Mouse (Mus musculus): ENCODE measurements around the gene Olfr1234.

Olfr1234 gene

DNA sequence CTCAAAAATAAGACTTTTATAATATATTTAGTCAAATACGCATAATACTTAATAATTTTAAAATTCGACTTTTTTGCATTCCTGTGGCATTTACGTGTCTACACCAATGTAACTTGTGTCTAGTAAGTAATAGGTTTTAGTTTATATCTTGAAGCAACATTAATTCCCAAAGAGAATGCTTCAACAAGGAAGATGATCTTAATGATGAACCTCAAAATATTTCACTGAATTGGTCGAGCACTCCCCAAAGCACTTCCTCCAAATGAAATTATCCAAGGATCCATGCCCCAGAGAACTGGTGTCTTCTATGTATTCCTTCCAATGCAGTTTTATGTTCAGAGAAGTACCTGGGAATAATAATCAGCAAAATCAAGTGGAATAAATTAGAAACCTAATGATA lies at the start of gene Olfr1234:
Olfr1234 (minus strand) TSS at position 101 of the 400 bp plus-strand sequence.
- no peak for DNase-seq (ENCODE audit: low read depth, low spot score)

DNA sequence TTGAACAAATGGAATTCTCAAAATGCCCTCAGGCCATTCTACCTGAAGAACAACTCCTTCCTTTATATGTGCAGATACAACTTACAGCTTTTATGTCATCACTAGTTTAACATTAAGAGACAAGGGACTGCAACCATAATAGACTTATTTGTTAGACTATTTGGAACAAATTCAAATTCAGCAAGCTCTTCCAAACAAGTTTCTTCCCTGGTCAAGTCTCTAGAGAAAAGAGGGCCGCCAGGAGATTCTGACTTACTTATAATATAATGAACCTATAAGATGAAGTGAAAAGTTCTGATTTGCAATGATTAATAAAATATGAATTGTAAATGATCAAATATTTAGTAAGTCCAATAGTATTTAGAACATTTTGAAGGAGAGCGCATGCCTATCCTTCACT lies 44.9 kb upstream of the Olfr1234 start, which contains the start of gene Olfr1238:
Olfr1238 (minus strand) TSS at position 101 of the 400 bp plus-strand sequence.
- DNase-seq (ENCODE audit: low read depth, low spot score) = no peak

DNA sequence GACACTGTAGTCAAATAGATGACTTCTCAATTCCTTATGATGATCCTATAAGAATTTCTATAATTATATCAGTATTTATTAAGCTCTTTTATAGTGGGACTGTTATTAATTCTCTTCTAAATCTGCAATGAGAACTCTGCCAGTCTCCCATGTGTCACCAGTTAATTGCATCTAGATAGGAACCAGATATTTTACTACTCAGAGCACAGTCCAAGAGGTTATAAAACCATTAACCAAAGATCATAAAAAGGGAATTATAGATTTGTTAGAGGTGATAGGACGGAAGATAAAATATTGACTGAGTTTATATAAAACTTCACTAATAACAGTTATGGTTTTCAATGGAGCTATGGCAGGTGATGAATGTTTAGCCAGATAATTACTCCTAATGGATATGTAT lies 36.2 kb upstream of the Olfr1234 start:
- no peak for DNase-seq (ENCODE audit: low read depth, low spot score)

DNA sequence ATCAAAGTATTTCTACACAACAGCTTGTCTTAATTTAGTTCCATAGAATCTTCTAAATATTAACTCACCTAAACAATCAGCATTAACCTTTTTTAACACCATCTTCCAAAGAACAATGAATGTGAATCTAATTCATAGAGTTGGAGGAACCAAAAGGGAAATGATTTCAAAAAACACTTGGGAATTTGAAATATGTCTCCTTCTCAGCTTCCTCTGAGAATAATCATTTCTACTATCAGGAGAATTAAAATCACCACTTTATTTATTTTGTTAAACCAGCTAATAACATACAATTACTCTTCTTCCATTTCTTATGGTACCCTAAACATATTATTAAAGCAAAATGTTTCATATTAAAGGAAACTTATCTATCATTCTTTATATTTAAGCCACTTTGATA lies 22.4 kb downstream of the Olfr1234 start, which contains the start of gene Olfr1233:
Olfr1233 (minus strand) TSS at position 101 of the 400 bp plus-strand sequence.
- DNase-seq (ENCODE audit: low read depth, low spot score) = no peak

DNA sequence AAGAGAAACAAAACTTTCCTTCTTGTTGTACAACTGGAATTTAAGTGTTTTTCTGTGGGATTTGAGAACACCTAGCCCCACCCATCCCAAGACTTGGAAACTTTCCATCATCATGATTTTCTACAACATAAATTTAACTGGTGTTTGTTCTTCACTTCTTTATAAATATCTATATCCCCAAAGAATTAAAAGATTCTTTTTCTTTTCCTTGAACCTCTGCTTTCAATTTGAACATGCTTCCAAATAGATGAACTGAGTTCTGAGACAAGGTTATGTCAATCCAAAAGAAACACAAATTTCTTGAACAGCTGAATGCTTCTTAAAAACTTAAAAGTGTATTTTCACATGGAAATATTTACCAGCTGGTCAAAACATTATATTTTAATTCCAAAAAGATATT lies 35.1 kb downstream of the Olfr1234 start, which contains the start of gene Olfr1232:
Olfr1232 (minus strand) TSS at position 101 of the 400 bp plus-strand sequence.
- no peak for DNase-seq (ENCODE audit: low read depth, low spot score)

All from forelimb bud, embryonic 11.5 days (tissue).